Mouse (Mus musculus): ENCODE data around the gene Olfr215. TPM values are rescaled to one million over a fixed set of nuclear protein-coding genes. Genes with fewer than 3 reads are reported as not detected.
"Not testable (repeated sequence)": the region's sequence is repeated elsewhere in the genome, so short reads cannot be mapped to it uniquely, and the experiment has no call there.

The Olfr215 gene
- polyA plus RNA-seq, 1 experiment from 2014 or later, result not detected

- Histone ChIP-seq H3K4me2 (no peak overlapping the region), H3K4me3 (ENCODE audit: low read depth, low read length) (no peak overlapping the region), H3K27ac (ENCODE audit: low read depth) (no peak overlapping the region), H3K9ac (no peak overlapping the region), H3K4me1 (ENCODE audit: insufficient read depth) (no peaks in the 10 kb centered on the region), H3K9me3 (ENCODE audit: low read depth, low read length) (no peaks in the 10 kb centered on the region), H3K27me3 (ENCODE audit: insufficient read depth, low read length) (no peaks in the 10 kb centered on the region), H3K36me3 (ENCODE audit: insufficient read depth) (no peaks in the 10 kb centered on the region)
- ATAC-seq (ENCODE audit: insufficient read depth) (no peak), DNase-seq (no peak)
- no peak for TF ChIP-seq CTCF (IDR thresholded peaks at IDR 0.05; ENCODE audit: low read depth)
Observed at GRCm38 (mm10) chr6:116618073-116618472, 34.1 kb upstream of the Olfr215 start.

GRCm38 (mm10) chr6:116615719-116616118 is 31.7 kb upstream of the Olfr215 start:
- WGBS, result 90% methylated on average over 2 of the region's 2 CpGs
- H3K9ac ChIP-seq, result no peak overlapping the region
- ATAC-seq (ENCODE audit: insufficient read depth), result no peak
- H3K36me3 ChIP-seq (ENCODE audit: insufficient read depth), result no peaks in the 10 kb centered on the region
- no peaks in the 10 kb centered on the region for H3K9me3 ChIP-seq (ENCODE audit: low read depth, low read length)
- no peak for DNase-seq
- H3K4me2 ChIP-seq, result no peak overlapping the region
- no peak overlapping the region for H3K4me3 ChIP-seq (ENCODE audit: low read depth, low read length)
- no peaks in the 10 kb centered on the region for H3K27me3 ChIP-seq (ENCODE audit: insufficient read depth, low read length)
- no peaks in the 10 kb centered on the region for H3K4me1 ChIP-seq (ENCODE audit: insufficient read depth)
- H3K27ac ChIP-seq (ENCODE audit: low read depth), result no peak overlapping the region
- TF ChIP-seq CTCF (IDR thresholded peaks at IDR 0.05; ENCODE audit: low read depth), result no peak

GRCm38 (mm10) chr6:116607230-116607629 is 23.2 kb upstream of the Olfr215 start:
- no peaks in the 10 kb centered on the region for H3K27me3 ChIP-seq (ENCODE audit: insufficient read depth, low read length)
- H3K27ac ChIP-seq (ENCODE audit: low read depth), result no peak overlapping the region
- H3K9ac ChIP-seq, result no peak overlapping the region
- ATAC-seq (ENCODE audit: insufficient read depth), result no peak
- H3K9me3 ChIP-seq (ENCODE audit: low read depth, low read length), result no peaks in the 10 kb centered on the region
- no peak overlapping the region for H3K4me2 ChIP-seq
- no peak for TF ChIP-seq CTCF (IDR thresholded peaks at IDR 0.05; ENCODE audit: low read depth)
- WGBS, result 36% methylated on average over 4 of the region's 4 CpGs
- H3K36me3 ChIP-seq (ENCODE audit: insufficient read depth), result no peaks in the 10 kb centered on the region
- H3K4me3 ChIP-seq (ENCODE audit: low read depth, low read length), result no peak overlapping the region
- no peaks in the 10 kb centered on the region for H3K4me1 ChIP-seq (ENCODE audit: insufficient read depth)
- no peak for DNase-seq

GRCm38 (mm10) chr6:116600969-116601368 is 17.0 kb upstream of the Olfr215 start:
- not testable (repeated sequence) for H3K9me3 ChIP-seq (ENCODE audit: low read depth, low read length); H3K9ac ChIP-seq; H3K4me3 ChIP-seq (ENCODE audit: low read depth, low read length); ATAC-seq (ENCODE audit: insufficient read depth); DNase-seq; H3K4me2 ChIP-seq; H3K27ac ChIP-seq (ENCODE audit: low read depth); H3K36me3 ChIP-seq (ENCODE audit: insufficient read depth); H3K4me1 ChIP-seq (ENCODE audit: insufficient read depth); H3K27me3 ChIP-seq (ENCODE audit: insufficient read depth, low read length)

GRCm38 (mm10) chr6:116569834-116570233 is 14.2 kb downstream of the Olfr215 start:
- H3K9ac ChIP-seq, result no peak overlapping the region
- no peak overlapping the region for H3K27ac ChIP-seq (ENCODE audit: low read depth)
- H3K9me3 ChIP-seq (ENCODE audit: low read depth, low read length), result no peaks in the 10 kb centered on the region
- ATAC-seq (ENCODE audit: insufficient read depth) (no peak; the same call in 1 of the 2 replicates), DNase-seq (peak; percentile 68)
- WGBS, result 30% methylated on average over 3 of the region's 3 CpGs
- peak; percentile 67 for TF ChIP-seq CTCF (IDR thresholded peaks at IDR 0.05; ENCODE audit: low read depth)
- no peak overlapping the region for H3K4me2 ChIP-seq
- no peaks in the 10 kb centered on the region for H3K36me3 ChIP-seq (ENCODE audit: insufficient read depth)
- no peaks in the 10 kb centered on the region for H3K27me3 ChIP-seq (ENCODE audit: insufficient read depth, low read length)
- no peaks in the 10 kb centered on the region for H3K4me1 ChIP-seq (ENCODE audit: insufficient read depth)
- H3K4me3 ChIP-seq (ENCODE audit: low read depth, low read length), result no peak overlapping the region

GRCm38 (mm10) chr6:116554952-116555351 is 29.0 kb downstream of the Olfr215 start:
- ATAC-seq (ENCODE audit: insufficient read depth), result no peak
- no peak for DNase-seq
- no peak overlapping the region for H3K4me3 ChIP-seq (ENCODE audit: low read depth, low read length)
- no peaks in the 10 kb centered on the region for H3K9me3 ChIP-seq (ENCODE audit: low read depth, low read length)
- H3K27me3 ChIP-seq (ENCODE audit: insufficient read depth, low read length), result no peaks in the 10 kb centered on the region
- H3K27ac ChIP-seq (ENCODE audit: low read depth), result no peak overlapping the region
- WGBS, result 52% methylated on average over 3 of the region's 3 CpGs
- no peaks in the 10 kb centered on the region for H3K36me3 ChIP-seq (ENCODE audit: insufficient read depth)
- no peaks in the 10 kb centered on the region for H3K4me1 ChIP-seq (ENCODE audit: insufficient read depth)
- TF ChIP-seq CTCF (IDR thresholded peaks at IDR 0.05; ENCODE audit: low read depth), result no peak
- no peak overlapping the region for H3K9ac ChIP-seq
- no peak overlapping the region for H3K4me2 ChIP-seq

GRCm38 (mm10) chr6:116553935-116554334 is 30.1 kb downstream of the Olfr215 start, which contains the start of gene Olfr214:
Gene Olfr214 (plus strand): TSS chr6:116554235.
- 70% methylated on average over 1 of the region's 1 CpGs for WGBS
- no peak within 1 kb of the TSS for H3K4me3 ChIP-seq (ENCODE audit: low read depth, low read length)
- H3K4me1 ChIP-seq (ENCODE audit: insufficient read depth), result no peaks in the 10 kb centered on the region
- no peak for TF ChIP-seq CTCF (IDR thresholded peaks at IDR 0.05; ENCODE audit: low read depth)
- no peak within 1 kb of the TSS for H3K4me2 ChIP-seq
- no peak within 1 kb of the TSS for H3K27ac ChIP-seq (ENCODE audit: low read depth)
- no peaks in the 10 kb centered on the region for H3K36me3 ChIP-seq (ENCODE audit: insufficient read depth)
- no peak for ATAC-seq (ENCODE audit: insufficient read depth)
- no peaks in the 10 kb centered on the region for H3K9me3 ChIP-seq (ENCODE audit: low read depth, low read length)
- H3K27me3 ChIP-seq (ENCODE audit: insufficient read depth, low read length), result no peaks in the 10 kb centered on the region
- DNase-seq, result no peak
- no peak within 1 kb of the TSS for H3K9ac ChIP-seq

- not testable (repeated sequence) for ATAC-seq (ENCODE audit: insufficient read depth); DNase-seq; H3K4me2 ChIP-seq; H3K4me3 ChIP-seq (ENCODE audit: low read depth, low read length); H3K9me3 ChIP-seq (ENCODE audit: low read depth, low read length); H3K9ac ChIP-seq; H3K4me1 ChIP-seq (ENCODE audit: insufficient read depth); H3K27me3 ChIP-seq (ENCODE audit: insufficient read depth, low read length); H3K36me3 ChIP-seq (ENCODE audit: insufficient read depth); H3K27ac ChIP-seq (ENCODE audit: low read depth)
- 94% methylated on average over 11 of the region's 11 CpGs for WGBS
Observed at GRCm38 (mm10) chr6:116550841-116551240, 33.2 kb downstream of the Olfr215 start, which contains the start of gene Gm5580. Gene Gm5580 (plus strand): TSS chr6:116551141.
